Comparison of ENCODE assay signal across 27 mouse cellular contexts in the genomic region with DNA sequence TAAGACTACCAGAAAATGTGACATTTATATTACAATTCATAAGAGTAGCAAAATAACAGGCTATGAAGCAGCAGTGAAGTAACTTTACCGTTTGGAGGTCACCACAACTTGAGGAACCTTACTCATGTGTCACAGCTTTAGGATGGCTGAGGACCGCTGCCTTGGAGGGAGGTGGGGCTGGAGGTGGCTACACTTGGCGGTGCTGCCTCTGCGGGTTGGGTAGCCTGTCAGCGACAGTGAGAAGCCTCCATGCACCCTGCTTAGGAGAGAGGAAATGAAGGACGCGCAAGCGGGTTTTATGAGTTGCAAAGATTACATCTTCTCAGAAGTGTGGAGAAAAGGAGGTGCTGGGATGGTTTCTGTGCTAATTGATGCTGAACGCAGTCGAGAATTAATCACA.
DNase-seq lines count a peak whose midpoint lies in the region; ATAC-seq and TF ChIP-seq lines count a peak whose summit lies in the region.
"Had no signal": no experiment of that assay in that cellular context is flagged by ENCODE, and none has a peak within 500 bp of the region (broad histone marks: within the 10 kb centered on the region; RNA-seq: fewer than 3 reads in every experiment).

No protein-coding gene starts in this region.

- H3K4me3 ChIP-seq in neural tube, embryonic 13.5 days: no peak overlapping the region
- H3K4me3 ChIP-seq: embryonic facial prominence, embryonic 10.5 days; embryonic facial prominence, embryonic 13.5 days; erythroblast, embryonic 14.5 days; forebrain, embryonic 13.5 days; gastrocnemius, adult 2 months; heart, embryonic 12.5 days; heart, embryonic 15.5 days had no signal

- TF ChIP-seq POLR2A in brain, embryonic 14.5 days (IDR thresholded peaks at IDR 0.05; ENCODE audit: borderline replicate concordance, extremely low read depth, insufficient read depth, insufficient read length, poor library complexity, severe bottlenecking): no peak

- TF ChIP-seq CTCF in brain, embryonic 14.5 days (IDR thresholded peaks at IDR 0.05; ENCODE audit: borderline replicate concordance, extremely low read depth, insufficient read depth, insufficient read length): no peak

- no peak overlapping the region for H3K4me2 ChIP-seq in neural tube, embryonic 13.5 days
- H3K4me2 ChIP-seq: embryonic facial prominence, embryonic 13.5 days; forebrain, embryonic 13.5 days; heart, embryonic 12.5 days; heart, embryonic 15.5 days; hindbrain, embryonic 14.5 days had no signal

- peaks cover 7% of the 10 kb centered on the region; the same call in 1 of the 2 replicates for H3K4me1 ChIP-seq in neural tube, embryonic 13.5 days (replicated peaks)
- H3K4me1 ChIP-seq: heart, embryonic 15.5 days had no signal

- 72% methylated on average over 10 of the region's 10 CpGs for WGBS in neural tube, embryonic 13.5 days

- ATAC-seq in neural tube, embryonic 13.5 days (ENCODE audit: low read depth): peak; percentile 27; the same call in 1 of the 2 replicates
- peak; percentile 47 for ATAC-seq in granulocyte monocyte progenitor cell, adult 5-6 weeks (replicated peaks; ENCODE audit: poor library complexity, severe bottlenecking)
- ATAC-seq: activated CD4-positive, CD25-positive, alpha-beta regulatory T cell, adult 4 months; forebrain, embryonic 13.5 days; forebrain, postnatal 0 days; intestine, postnatal 0 days had no signal

- no peaks in the 10 kb centered on the region for H3K27me3 ChIP-seq in neural tube, embryonic 13.5 days
- H3K27me3 ChIP-seq: embryonic facial prominence, embryonic 13.5 days; forebrain, embryonic 13.5 days; heart, embryonic 12.5 days; heart, embryonic 15.5 days had no signal

- H3K36me3 ChIP-seq in neural tube, embryonic 13.5 days: peaks cover 13% of the 10 kb centered on the region; the same call in 1 of the 2 replicates

- no peak overlapping the region for H3K9ac ChIP-seq in neural tube, embryonic 13.5 days
- H3K9ac ChIP-seq: embryonic facial prominence, embryonic 13.5 days; forebrain, embryonic 13.5 days; forebrain, postnatal 0 days; heart, embryonic 12.5 days; heart, embryonic 15.5 days; hindbrain, embryonic 14.5 days had no signal

- H3K27ac ChIP-seq in neural tube, embryonic 13.5 days (replicated peaks): no peak overlapping the region
- H3K27ac ChIP-seq: embryonic facial prominence, embryonic 10.5 days; embryonic facial prominence, embryonic 13.5 days; forebrain, embryonic 13.5 days; gastrocnemius, adult 2 months; heart, embryonic 15.5 days; hindbrain, embryonic 14.5 days had no signal

- no peaks in the 10 kb centered on the region for H3K9me3 ChIP-seq in neural tube, embryonic 13.5 days
- H3K9me3 ChIP-seq: embryonic facial prominence, embryonic 10.5 days; embryonic facial prominence, embryonic 13.5 days; forebrain, embryonic 13.5 days had no signal

- no peak for DNase-seq in neural tube, embryonic 10.5 days (ENCODE audit: extremely low spot score, low spot score)
- peak; percentile 39 for DNase-seq in brain, embryonic 14.5 days (ENCODE audit: low read depth)
- DNase-seq in gastrocnemius, postnatal 36 days: no peak
- no peak for DNase-seq in adrenal gland, postnatal 14 days
- DNase-seq: adrenal gland, adult 8-10 months; adrenal gland, postnatal 36 days; cerebellum, adult 11 months; cerebellum, adult 2 months; cerebellum, adult 9-11 months; cerebellum, postnatal 25 days; embryo, embryonic 11 days; forebrain, postnatal 0 days; gastrocnemius, adult 2 months; gastrocnemius, postnatal 14 days; heart, postnatal 10 days; heart, postnatal 36 days had no signal

- intact Hi-C loops in gastrocnemius, postnatal 36 days (cut with DNase I): no loop called here
